Mouse (Mus musculus) lung, postnatal 0 days (tissue): ENCODE results near the gene Akap17b. TPM values are rescaled to one million over a fixed set of nuclear protein-coding genes. Genes with fewer than 3 reads are reported as not detected.
"Not testable (repeated sequence)": the region's sequence is repeated elsewhere in the genome, so short reads cannot be mapped to it uniquely, and the experiment has no call there.

Experiments
- ATAC-seq: fragments of 200-750 bp; cut with Nextera tagmentation; 2 replicates; pipeline ENCODE4 v1.8.0; 2017; ENCODE audit warnings: moderate library complexity
- DNase-seq: peaks from one replicate; pipeline ENCODE4 v3.0.0-alpha.2; 2016; ENCODE audit warnings: low spot score
- H3K27ac ChIP-seq: fragments of 300-500 bp; sonication (generic); 2 replicates; pipeline ENCODE4 v1.5.1; 2014; ENCODE audit warnings: antibody characterized with exemption, mild to moderate bottlenecking, low read length, mixed read lengths
- H3K27me3 ChIP-seq: fragments of 300-500 bp; sonication (generic); replicated peaks from 2 replicates; pipeline ENCODE4 v1.6.1; 2014; ENCODE audit warnings: low read length, mixed read lengths; ENCODE audit not compliant: insufficient read depth
- H3K36me3 ChIP-seq: fragments of 300-500 bp; sonication (generic); 2 replicates; pipeline ENCODE4 v1.6.1; 2014; ENCODE audit warnings: low read length, mixed read lengths; ENCODE audit not compliant: insufficient read depth
- H3K4me1 ChIP-seq: fragments of 300-500 bp; sonication (generic); 2 replicates; pipeline ENCODE4 v1.6.1; 2014; ENCODE audit warnings: antibody characterized with exemption, low read depth, low read length, mixed read lengths; ENCODE audit not compliant: insufficient read depth
- H3K4me2 ChIP-seq: fragments of 300-500 bp; sonication (generic); replicated peaks from 2 replicates; pipeline ENCODE4 v1.6.1; 2014; ENCODE audit warnings: low read depth, mild to moderate bottlenecking, low read length, moderate library complexity, mixed read lengths
- H3K4me3 ChIP-seq: fragments of 300-500 bp; sonication (generic); 2 replicates; pipeline ENCODE4 v1.5.1; 2014; ENCODE audit warnings: low read depth, low read length
- H3K9ac ChIP-seq: fragments of 300-500 bp; sonication (generic); replicated peaks from 2 replicates; pipeline ENCODE4 v1.6.1; 2014; ENCODE audit warnings: low read depth, mild to moderate bottlenecking
- H3K9me3 ChIP-seq: fragments of 300-500 bp; sonication (generic); 2 replicates; pipeline ENCODE4 v1.6.1; 2016; ENCODE audit warnings: low read length, mixed read lengths
- CTCF ChIP-seq: IDR thresholded peaks from 2 replicates; pipeline ENCODE4 v1.5.1; 2016; ENCODE audit warnings: antibody characterized with exemption, mild to moderate bottlenecking
- EP300 ChIP-seq: IDR thresholded peaks from 2 replicates; pipeline ENCODE4 v1.6.1; 2016; ENCODE audit warnings: antibody characterized with exemption, mild to moderate bottlenecking, control low read depth
- WGBS: fragments of 180-500 bp; shearing (Covaris S2); extraction: QIAGEN DNeasy Blood & Tissue Kit; methylation state at CpG from one replicate; pipeline ENCODE4 v1.1.7; 2014; 5-methylcytosine and 5-hydroxymethylcytosine counted together
- polyA plus RNA-seq: library from polyadenylated mRNA; unstranded; fragments of >200 nt; fragmentation: Nextera tagmentation; extraction: Ambion mirVana; gene quantifications from 2 replicates; pipeline ENCODE4 v1.2.1, GENCODE M21; 2015

Akap17b gene
- polyA plus RNA-seq, 1 experiment from 2014 or later, result 1.7 TPM

- H3K9me3 ChIP-seq, result no peaks in the 10 kb centered on the region
- no peaks in the 10 kb centered on the region for H3K27me3 ChIP-seq
- peak overlapping the region; percentile 59 for H3K4me2 ChIP-seq
- H3K36me3 ChIP-seq, result no peaks in the 10 kb centered on the region
- H3K9ac ChIP-seq, result peak overlapping the region; percentile 66; the same call in 1 of the 2 replicates
- 15% methylated on average over 14 of the region's 14 CpGs for WGBS
- peak overlapping the region; percentile 75; the same call in 1 of the 2 replicates for H3K27ac ChIP-seq
- peak overlapping the region; percentile 60 for H3K4me3 ChIP-seq
- DNase-seq (peak; percentile 36), ATAC-seq (peak; percentile 49)
- H3K4me1 ChIP-seq, result no peaks in the 10 kb centered on the region
- TF ChIP-seq CTCF, result no peak
- TF ChIP-seq EP300, result no peak
These were observed 46.3 kb downstream of the Akap17b start for GRCm38 (mm10) chrX:36598861-36599344.

DNA sequence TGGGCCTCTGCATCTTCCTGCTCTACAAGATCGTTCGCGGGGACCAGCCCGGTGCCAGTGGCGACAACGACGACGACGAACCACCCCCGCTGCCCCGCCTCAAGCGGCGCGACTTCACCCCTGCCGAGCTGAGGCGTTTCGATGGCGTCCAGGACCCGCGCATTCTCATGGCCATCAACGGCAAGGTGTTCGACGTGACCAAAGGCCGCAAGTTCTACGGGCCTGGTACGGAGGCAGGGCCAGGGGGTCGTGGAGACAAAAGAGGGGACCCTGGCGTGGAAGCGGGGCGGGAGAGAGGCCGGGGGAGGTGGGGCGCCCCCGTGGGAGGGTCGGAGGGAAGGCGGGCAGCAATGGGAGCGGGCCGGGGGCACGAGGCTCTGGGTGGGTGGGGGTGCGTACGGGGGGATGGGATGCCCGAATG is 46.8 kb downstream of the Akap17b start:
- Histone ChIP-seq H3K9me3 (no peaks in the 10 kb centered on the region), H3K36me3 (no peaks in the 10 kb centered on the region), H3K27ac (peak overlapping the region; percentile 75), H3K4me3 (peak overlapping the region; percentile 60), H3K9ac (peak overlapping the region; percentile 66), H3K4me2 (peak overlapping the region; percentile 59), H3K27me3 (no peaks in the 10 kb centered on the region), H3K4me1 (no peaks in the 10 kb centered on the region)
- 17% methylated on average over 38 of the region's 41 CpGs for WGBS
- ATAC-seq (peak; percentile 48), DNase-seq (no peak)
- TF ChIP-seq EP300 (no peak), CTCF (no peak)

DNA sequence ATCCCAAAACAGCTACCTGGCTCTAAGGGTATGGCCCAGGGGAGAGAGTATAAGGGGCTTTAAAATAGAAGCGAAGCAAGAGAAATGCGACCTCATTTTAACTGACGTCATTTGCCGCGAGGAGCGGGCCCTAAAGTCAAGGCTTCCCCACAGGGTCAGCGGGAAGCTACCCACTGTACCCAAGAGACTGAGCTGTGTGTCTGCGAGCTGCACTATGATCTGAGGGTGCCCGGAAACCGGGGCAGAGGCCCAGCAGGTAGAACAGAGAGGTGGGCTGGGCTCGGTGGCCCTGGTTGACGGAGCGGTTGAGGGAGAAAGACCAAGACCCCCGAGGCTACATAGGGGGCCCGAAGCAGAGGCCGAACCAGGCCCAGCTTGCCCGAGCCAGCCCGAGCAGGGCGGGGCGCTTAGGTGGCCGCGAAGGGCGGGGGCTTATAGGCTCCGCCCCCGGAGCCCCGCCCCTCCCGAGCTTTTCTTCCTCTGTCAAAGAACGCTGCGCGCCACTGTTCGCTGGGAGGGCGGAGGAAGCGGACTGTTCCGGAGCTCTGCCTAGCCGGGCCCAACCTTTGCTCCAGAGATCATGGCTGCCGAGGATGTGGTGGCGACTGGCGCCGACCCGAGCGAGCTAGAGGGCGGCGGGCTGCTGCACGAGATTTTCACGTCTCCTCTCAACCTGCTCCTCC is 47.3 kb downstream of the Akap17b start, which contains the start of gene Pgrmc1:
Gene Pgrmc1 (plus strand): TSS at position 500 of the 683 bp plus-strand sequence.
- Histone ChIP-seq H3K9me3 (no peaks in the 10 kb centered on the region), H3K4me1 (no peaks in the 10 kb centered on the region), H3K36me3 (no peaks in the 10 kb centered on the region), H3K4me3 (peak within 1 kb of the TSS; percentile 60), H3K4me2 (peak within 1 kb of the TSS; percentile 59), H3K9ac (peak within 1 kb of the TSS; percentile 66), H3K27me3 (no peaks in the 10 kb centered on the region), H3K27ac (peak within 1 kb of the TSS; percentile 75)
- DNase-seq, result peak; percentile 87
- TF ChIP-seq CTCF (no peak), EP300 (no peak)
- ATAC-seq, result peak; percentile 96
- WGBS, result 12% methylated on average over 35 of the region's 45 CpGs

DNA sequence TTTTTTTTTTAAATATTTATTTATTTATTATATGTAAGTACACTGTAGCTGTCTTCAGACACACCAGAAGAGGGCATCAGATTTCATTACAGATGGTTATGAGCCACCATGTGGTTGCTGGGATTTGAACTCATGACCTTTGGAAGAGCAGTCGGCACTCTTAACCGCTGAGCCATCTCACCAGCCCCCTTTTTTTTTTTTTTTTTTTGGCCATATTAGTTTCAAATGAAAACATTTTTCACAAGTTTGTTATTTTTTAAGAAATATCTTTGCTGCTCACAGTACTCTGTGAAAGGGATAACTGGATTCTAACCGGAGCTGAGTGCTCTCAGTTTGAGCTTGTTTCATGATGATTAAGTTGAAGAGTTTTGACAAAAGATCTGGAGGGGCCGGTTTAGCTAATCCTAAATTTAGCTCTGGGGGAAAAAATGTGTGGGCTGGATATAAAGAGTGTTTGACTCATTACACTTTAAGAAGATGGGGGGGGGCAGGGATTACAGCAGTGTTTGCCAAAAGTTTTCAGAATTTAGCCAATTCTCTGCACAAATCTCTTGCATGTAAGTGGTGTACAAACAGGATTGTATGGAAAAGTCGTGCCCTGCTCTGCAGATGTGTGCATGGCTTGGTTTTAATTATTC is 48.6 kb downstream of the Akap17b start:
- H3K4me1 ChIP-seq, H3K9me3 ChIP-seq, H3K4me2 ChIP-seq, H3K4me3 ChIP-seq, H3K9ac ChIP-seq, H3K27me3 ChIP-seq, ATAC-seq, H3K27ac ChIP-seq, H3K36me3 ChIP-seq: not testable (repeated sequence)
- WGBS, result 60% methylated on average over 5 of the region's 5 CpGs
- peak; percentile 22 for DNase-seq

GRCm38 (mm10) chrX:36595247-36595646 is 49.9 kb downstream of the Akap17b start:
- no peak for ATAC-seq
- no peak overlapping the region for H3K9ac ChIP-seq
- H3K27me3 ChIP-seq, result no peaks in the 10 kb centered on the region
- H3K27ac ChIP-seq, result no peak overlapping the region
- no peaks in the 10 kb centered on the region for H3K9me3 ChIP-seq
- no peaks in the 10 kb centered on the region for H3K36me3 ChIP-seq
- H3K4me1 ChIP-seq, result no peaks in the 10 kb centered on the region
- TF ChIP-seq CTCF, result no peak
- no peak for TF ChIP-seq EP300
- H3K4me3 ChIP-seq, result no peak overlapping the region
- DNase-seq, result no peak
- WGBS, result 87% methylated on average over 3 of the region's 3 CpGs
- no peak overlapping the region for H3K4me2 ChIP-seq

DNA sequence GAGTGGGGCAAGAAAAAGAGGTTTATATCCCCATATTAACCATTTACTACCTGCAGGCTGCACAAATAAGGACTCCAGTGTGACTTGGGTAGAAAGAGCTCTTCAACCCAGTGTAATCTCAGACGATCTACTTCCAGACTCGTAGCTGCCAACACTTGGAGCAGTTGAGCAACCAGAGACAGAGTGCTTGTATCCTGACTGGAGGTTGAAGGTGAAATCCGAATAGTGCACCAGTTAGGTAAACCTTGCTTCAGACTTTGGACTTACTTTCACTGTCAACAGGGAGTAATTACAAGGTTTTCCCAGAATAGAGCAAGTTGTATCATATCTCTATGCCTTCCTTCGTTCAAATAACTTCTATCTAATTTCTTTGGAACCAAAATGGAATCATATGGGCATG is 53.7 kb downstream of the Akap17b start:
- WGBS, result 52% methylated on average over 4 of the region's 4 CpGs
- no peaks in the 10 kb centered on the region for H3K27me3 ChIP-seq
- no peaks in the 10 kb centered on the region for H3K4me1 ChIP-seq
- H3K9me3 ChIP-seq, result no peaks in the 10 kb centered on the region
- DNase-seq (no peak), ATAC-seq (no peak)
- H3K9ac ChIP-seq, result no peak overlapping the region
- H3K4me2 ChIP-seq, result no peak overlapping the region
- no peaks in the 10 kb centered on the region for H3K36me3 ChIP-seq
- H3K4me3 ChIP-seq, result no peak overlapping the region
- no peak overlapping the region for H3K27ac ChIP-seq
- no peak for TF ChIP-seq EP300
- TF ChIP-seq CTCF, result no peak
